Mouse (Mus musculus) liver, adult 2 months (tissue): ENCODE data around the gene Dedd2.

Experiments
- CTCF ChIP-seq: fragments of 200-500 bp; IDR thresholded peaks from 2 replicates; pipeline ENCODE4 v1.5.1; 2011; ENCODE audit warnings: low read depth, low read length, control low read depth
- POLR2A ChIP-seq: fragments of 200-500 bp; IDR thresholded peaks from 2 replicates; pipeline ENCODE4 v1.6.1; 2011; ENCODE audit warnings: low read length, control low read depth; ENCODE audit not compliant: insufficient read depth; ENCODE audit errors: extremely low read depth

DNA sequence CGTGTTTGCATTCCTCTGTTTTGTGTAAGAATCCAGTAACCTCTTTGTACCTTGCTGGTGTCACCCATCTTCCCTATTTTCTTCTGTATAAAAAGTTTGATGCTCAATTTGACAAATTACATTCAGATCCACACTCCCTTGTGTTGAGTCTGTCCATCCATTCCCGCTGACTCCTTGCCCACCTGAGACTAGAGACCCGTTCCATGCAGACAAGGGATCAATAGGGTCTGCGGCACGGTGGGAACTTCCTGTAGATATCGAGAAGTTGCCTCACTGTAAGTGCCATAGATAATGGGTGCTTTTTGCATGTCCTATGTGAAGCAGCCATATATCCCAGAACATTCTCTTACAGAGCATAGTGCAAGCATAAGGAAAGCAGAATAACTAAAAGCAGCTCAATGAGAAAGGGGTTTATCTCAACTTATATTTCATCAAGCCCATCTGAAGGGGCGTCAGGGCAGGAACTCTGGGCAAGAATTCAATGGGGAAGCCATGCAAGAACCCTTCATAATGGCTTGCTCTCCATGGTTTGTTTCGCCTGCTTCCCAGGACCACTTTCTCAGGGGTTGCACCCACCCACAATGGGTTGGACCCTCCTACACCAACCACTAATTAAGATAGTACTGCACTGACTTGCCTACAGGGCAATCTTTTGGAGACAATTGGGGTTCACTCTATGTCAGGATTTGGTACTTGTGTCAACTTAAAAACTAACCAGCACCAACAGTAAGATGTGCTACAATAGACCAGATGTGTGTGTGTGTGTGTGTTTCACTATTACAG lies 46.0 kb upstream of the Dedd2 start:
- TF ChIP-seq CTCF (no peak), POLR2A (no peak)
